Mouse (Mus musculus) naive thymus-derived CD4-positive, alpha-beta T cell, adult 2 months (primary cell): ENCODE results near the gene Nfam1.
"Not testable (repeated sequence)": the region's sequence is repeated elsewhere in the genome, so short reads cannot be mapped to it uniquely, and the experiment has no call there.

Source experiments
- DNase-seq: peaks from one replicate; pipeline ENCODE4 v3.0.0-alpha.2; 2011; ENCODE audit warnings: low read depth

Nfam1 gene

GRCm38 (mm10) chr15:83032981-83033541 is at the start of gene Nfam1:
Gene Nfam1 (minus strand): TSS chr15:83033306.
- peak; percentile 42 for DNase-seq

DNA sequence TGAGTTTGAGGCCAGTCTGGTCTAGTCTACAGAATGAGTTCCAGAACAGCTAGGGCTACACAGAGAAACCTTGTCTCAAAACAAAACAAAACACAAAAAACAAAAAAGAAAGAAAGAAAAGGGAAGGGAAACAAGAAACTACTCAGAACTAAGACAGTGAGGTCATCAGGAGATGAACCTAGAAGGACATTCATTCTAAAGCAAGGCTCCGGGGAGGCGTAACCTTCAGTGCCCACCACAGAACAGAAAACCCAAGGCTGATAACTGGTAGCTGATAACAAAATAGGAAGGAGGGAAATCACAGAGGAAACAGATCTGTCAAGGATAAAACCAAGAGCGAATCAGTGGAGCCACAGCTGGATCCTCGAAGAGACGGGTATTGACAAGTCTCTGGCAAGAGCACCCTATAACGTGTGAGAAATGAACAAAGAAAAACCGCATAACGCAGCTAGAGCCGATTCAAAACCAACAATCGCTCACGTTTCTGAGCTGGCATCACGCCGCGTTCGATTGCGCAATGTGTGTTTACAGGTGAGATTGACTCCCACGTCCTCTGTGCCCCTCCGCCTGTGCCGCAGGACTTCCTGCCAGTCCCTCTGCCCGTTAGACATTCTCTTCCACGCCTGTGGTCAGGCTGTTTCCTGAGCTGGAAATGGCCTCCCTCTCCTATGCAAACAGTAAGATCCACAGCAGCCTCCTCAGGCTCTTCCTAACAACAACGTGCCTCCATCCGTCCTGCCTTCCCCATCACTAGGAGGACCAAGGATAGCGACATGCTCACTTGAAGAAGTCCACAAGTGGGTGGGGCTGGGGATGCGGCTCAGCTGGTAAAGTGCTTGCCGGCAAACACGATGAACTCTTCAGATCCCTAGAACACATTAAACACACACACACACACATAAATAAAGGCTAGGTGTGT is 42.8 kb upstream of the Nfam1 start:
- DNase-seq = peak; percentile 81

DNA sequence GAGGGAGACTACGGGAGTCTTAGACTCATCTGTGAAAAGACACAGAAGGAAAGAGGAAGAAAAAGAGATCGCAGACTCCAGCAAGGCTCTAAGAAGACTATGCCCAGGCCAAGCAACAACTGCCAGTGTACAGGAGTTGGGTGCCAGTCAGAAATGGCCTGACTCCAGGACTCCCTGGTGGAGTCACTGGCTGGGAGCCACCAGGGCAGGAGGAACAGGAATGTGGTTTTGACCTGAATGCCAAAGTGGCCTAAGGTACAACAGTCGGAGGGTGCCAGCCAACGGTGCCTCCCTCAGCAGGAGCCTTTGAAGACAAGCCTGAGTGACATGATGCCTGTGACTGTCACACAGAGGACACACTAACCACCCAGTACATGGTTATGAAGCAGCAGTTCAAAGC is 41.1 kb upstream of the Nfam1 start:
- no peak for DNase-seq

- DNase-seq = no peak
Observed at GRCm38 (mm10) chr15:83071752-83072151, 38.6 kb upstream of the Nfam1 start.

GRCm38 (mm10) chr15:83070942-83071341 is 37.8 kb upstream of the Nfam1 start:
- no peak for DNase-seq

DNA sequence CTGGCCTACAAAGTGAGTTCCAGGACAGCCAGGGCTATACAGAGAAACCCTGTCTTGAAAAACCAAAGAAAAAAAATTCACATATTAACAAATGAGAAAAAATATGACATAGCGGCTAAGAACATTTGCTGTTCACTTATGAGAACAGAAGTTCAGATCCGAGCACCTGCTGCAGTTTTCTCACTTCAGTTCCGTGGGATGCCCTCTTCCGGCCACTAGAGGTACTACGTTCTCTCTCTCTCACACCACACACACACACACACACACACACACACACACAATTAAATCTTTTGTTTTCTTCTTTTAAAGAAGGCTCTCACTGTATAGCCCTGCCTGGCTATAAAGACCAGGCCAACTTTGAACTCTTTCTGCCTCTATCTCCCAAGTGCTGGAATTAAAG is 35.2 kb upstream of the Nfam1 start:
- no peak for DNase-seq

DNA sequence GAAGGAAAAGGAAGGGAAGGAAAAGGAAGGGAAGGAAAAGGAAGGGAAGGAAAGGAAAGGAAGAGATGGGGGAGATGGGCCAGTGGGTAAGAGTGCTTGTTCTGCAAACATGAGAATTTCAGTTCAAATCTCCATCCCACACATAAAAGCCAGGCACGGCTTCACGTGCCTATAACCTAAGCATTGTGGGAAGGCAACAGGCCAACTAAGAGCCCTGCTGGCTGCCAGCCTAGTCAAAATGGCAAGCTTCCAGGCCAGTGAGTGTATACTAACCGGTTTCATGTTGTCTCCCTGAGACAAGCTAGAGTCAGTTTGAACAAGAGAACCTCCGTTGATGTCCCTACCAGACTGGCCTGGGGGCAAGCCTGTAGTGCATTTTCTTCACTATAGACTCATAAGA is 32.4 kb upstream of the Nfam1 start:
- no peak for DNase-seq

DNA sequence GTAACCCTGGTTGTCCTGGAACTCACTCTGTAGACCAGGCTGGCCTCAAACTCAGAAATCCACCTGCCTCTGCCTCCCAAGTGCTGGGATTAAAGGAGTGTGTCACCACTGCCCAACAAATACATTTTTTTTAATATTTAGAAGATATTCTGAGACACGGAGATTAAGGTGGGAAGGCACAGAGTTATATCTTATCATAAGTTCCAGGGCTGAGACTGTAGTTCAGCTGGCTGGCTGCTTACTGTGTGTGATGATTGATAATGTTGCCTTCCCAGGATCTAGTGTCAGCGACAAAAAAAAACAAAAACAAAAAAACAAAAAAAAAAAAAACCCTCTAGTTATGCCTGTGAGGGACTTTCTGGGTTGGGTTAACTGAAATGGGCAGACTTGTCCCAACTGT is 29.5 kb upstream of the Nfam1 start:
- DNase-seq = not testable (repeated sequence)

DNA sequence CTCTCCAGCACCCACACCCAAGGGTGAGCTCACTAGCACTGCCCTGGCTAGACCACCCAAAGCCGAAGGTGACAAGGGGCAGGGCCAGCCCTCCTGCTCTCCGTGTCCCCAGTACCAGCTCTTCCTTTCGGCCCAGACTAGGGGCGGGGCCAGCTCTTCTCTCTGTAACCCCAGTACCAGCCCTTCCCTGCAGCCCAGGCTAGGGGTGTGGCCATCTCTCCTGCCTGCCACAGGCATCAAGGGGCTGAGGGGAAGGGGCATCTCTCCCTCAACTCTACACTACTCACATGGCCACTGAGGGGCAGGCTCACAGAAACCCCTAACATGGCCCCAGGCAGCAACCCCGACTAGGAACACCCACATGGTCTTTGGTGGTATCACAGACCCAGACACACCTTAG is 28.6 kb upstream of the Nfam1 start:
- no peak for DNase-seq

DNA sequence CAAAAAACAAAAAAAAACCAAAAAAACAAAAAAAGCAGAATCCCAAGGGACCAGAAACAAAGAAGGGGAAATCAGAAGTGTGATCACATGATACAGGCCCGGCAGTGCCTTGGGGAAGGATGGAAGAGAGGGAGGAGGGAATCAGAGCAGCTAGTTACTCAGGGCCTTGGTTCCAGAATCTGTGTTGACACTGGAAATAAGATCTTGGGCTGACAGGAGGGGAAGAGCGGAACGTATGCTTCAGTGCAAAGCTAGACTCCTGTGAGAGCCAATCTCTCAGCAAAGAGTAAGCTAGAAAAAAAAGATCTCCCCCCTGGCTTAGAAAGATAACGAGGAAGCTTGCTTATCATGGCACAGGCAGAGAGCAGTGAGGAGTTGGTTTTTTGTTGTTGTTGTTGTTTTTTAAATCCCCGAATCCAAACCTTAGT is 26.1 kb upstream of the Nfam1 start:
- DNase-seq = no peak

GRCm38 (mm10) chr15:83057533-83057932 is 24.4 kb upstream of the Nfam1 start:
- DNase-seq = no peak

- DNase-seq = peak; percentile 27
Observed at GRCm38 (mm10) chr15:83056378-83057083, 23.4 kb upstream of the Nfam1 start.

DNA sequence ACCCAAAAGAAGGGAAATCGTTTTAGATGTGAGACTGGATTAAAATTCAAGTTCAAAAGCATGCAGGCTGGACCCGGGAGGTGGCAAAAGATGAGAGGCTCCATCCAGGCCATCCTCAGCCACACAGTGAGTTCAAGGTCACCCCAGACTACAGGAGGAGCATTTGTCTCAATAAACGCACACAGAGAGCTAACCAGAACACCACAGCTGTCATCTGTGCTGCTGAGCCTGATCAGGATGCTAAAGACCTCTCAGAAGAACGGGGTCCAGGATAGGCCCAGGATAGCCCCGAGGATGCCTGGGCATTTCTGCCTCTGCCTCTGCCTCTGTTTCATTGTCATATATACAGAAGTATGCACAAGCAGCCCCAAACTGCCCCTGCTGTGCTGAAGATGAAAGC is 22.5 kb upstream of the Nfam1 start:
- no peak for DNase-seq

DNA sequence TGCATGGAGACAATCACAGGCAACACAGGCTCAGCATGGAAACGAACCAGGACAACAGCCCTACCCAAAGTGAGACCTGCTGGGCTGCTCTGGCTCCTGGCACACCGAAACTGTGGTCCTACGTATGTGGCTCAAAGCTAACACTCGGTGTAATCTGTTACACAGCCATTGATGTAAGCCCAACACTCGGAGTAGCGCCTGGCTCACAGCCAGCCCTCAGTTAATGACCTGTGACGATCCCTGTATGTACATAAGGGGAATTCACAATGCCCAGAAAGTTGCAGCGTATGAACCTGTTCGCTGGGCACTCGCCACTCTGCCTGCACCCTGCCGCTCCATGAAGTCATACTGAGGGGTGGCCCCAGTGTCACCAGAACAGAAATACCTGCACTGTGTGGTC is 20.2 kb upstream of the Nfam1 start:
- no peak for DNase-seq

DNA sequence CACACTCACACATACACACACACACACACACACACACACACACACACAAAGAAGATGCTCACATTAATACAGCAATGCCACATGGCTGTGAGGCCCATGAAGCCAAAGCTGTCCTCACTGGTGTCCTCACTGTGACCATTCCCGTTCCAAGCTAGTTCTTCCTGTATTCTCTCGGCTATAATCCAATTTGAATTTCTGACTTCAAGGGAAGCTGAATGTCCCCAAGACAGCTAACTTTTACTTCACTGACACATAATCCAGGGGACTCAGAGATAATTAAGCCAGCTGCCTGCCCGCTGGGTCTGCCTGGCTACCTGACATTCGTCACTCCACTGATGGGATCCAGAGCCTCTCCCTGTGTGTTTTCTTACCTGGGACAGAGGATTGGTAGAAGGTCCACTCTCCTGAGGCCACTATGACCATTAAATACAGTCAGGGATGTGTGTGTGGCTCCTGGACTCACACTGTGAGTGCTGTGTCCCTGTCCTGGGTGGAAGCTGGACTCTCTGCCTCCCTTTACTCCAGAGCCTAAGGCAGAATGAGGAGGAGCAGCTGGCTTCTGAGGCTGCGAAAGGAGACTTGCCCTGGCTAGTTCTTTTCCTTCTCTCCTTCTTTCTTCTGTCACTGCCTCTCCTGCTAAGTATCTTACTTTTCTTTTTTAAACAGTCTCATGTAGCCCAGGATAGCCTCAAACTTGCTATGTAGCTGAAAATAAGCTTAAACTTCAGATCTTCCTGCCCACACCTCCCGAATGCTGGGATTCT is 19.4 kb upstream of the Nfam1 start:
- no peak for DNase-seq

GRCm38 (mm10) chr15:83046730-83047129 is 13.6 kb upstream of the Nfam1 start:
- DNase-seq = no peak

DNA sequence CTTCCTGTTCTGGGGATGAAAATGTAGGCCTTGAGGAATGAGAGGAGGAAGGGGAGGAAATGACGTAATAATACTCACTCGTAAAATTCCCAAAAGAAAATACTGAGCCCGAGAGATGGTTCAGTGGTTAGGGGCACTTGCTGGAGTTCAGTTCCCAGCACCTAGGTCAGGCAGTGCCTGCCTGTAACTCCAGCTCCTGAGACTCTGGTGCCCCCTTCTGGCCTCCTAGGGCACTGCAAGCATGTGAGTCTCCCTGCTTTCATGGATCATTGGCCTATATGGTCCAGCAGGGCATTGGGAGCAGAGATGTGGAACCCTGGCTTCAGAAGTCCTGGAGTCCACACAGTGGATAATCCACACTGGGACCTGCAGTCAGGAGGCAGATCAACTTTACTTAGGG is 13.2 kb upstream of the Nfam1 start:
- DNase-seq = no peak

DNA sequence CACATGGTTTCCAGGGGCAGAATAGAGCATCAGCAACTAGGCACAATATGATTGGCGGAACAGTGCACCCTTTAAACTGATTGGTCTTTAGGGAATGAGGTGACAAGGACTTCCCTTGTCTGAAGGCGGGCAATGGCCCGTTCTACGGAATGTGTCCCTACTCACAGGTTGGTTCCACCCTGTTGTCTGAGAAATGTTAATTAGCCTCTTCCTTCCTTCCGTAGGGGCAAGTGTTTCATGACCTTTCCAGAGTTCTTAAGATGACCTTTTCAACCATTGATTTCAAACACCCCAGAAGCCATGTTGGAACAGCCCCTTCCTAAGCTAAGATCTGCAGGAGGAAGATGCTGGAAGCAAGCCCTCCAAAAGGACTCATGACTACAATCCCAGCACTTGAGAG is 12.5 kb upstream of the Nfam1 start:
- not testable (repeated sequence) for DNase-seq

GRCm38 (mm10) chr15:83043362-83043708 is 10.2 kb upstream of the Nfam1 start:
- no peak for DNase-seq

- DNase-seq = peak; percentile 79
Observed at GRCm38 (mm10) chr15:83042655-83043361, 9.7 kb upstream of the Nfam1 start.

DNA sequence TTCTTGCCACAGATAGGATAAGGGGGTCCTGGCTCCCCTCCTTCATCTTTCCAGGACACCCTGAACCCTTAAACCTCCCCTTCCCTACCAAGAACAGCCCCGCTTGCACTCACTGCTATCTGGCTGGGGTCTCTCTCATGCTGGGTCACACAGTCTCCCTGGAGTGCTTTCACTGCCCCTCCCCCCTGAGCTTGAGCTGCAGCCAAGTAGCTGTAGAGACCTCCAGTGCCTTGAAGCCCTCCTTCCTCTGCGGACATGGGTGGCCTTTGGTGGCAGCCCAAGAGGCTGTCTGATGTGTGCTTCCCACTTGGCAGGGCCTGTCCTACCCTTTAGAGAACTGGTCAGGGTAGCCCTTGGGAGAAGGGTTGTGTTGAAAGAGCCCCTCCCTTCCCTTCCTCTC is 7.0 kb upstream of the Nfam1 start:
- no peak for DNase-seq

DNA sequence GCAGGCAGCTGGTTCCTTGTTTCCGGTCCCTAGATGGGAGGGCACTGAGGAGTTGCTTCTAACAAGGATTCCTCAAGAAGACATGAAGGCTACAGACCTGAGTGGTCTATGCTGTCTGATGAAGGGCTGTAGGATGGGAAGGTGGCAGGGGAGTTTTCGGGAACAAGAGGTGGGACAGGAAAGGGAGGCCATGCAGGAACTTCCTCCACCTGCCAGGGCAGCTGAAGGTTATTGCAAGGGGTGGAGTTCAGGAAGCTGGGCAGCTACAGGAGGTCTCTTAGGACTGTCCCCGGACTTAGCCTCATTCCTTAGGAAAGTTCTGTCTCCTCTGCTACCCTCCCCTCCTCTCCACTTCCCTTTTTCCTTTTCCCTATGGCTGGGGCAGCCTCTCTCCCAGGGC is 5.7 kb upstream of the Nfam1 start:
- DNase-seq = no peak
